Mouse (Mus musculus) embryonic fibroblast, embryonic 13.5 days (primary cell): ENCODE measurements around the gene Gnpnat1.

Experiments
- CTCF ChIP-seq: IDR thresholded peaks from 2 replicates; pipeline ENCODE4 v1.5.1; 2011; ENCODE audit warnings: mild to moderate bottlenecking, control low read depth, low read length, moderate library complexity, borderline replicate concordance; ENCODE audit not compliant: insufficient read depth
- POLR2A ChIP-seq: IDR thresholded peaks from 2 replicates; pipeline ENCODE4 v1.6.1; 2011; ENCODE audit warnings: low read depth, mild to moderate bottlenecking, control low read depth, low read length, moderate library complexity

GRCm38 (mm10) chr14:45441291-45441690 lies 36.6 kb upstream of the Gnpnat1 start:
- TF ChIP-seq CTCF: no peak
- TF ChIP-seq POLR2A: no peak
